Mouse (Mus musculus): ENCODE results near the gene Fars2.
A peak's percentile ranks its signal among the peaks of the same experiment; 100 is the strongest.
"Not testable (repeated sequence)": the region's sequence is repeated elsewhere in the genome, so short reads cannot be mapped to it uniquely, and the experiment has no call there.

The Fars2 gene

DNA sequence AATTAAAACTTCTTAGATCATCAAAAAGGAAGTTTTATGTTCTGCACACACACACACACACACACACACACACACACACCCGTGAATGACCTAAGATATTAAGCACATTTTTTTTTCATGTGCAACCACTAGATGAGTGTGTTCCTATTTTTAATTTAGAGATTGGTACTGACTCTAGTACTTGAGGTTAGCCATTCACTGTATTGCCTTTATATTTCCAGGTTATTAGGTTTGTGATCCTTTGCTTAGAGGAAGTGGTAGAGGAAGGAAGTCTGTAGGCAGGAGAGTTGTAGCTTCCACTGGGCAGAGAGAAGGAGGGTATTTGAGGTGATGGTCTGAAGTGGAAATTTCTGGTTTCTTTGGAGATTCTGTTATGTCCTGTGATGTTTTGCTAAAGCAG is 28.4 kb downstream of the Fars2 start:
- no peak for DNase-seq

DNA sequence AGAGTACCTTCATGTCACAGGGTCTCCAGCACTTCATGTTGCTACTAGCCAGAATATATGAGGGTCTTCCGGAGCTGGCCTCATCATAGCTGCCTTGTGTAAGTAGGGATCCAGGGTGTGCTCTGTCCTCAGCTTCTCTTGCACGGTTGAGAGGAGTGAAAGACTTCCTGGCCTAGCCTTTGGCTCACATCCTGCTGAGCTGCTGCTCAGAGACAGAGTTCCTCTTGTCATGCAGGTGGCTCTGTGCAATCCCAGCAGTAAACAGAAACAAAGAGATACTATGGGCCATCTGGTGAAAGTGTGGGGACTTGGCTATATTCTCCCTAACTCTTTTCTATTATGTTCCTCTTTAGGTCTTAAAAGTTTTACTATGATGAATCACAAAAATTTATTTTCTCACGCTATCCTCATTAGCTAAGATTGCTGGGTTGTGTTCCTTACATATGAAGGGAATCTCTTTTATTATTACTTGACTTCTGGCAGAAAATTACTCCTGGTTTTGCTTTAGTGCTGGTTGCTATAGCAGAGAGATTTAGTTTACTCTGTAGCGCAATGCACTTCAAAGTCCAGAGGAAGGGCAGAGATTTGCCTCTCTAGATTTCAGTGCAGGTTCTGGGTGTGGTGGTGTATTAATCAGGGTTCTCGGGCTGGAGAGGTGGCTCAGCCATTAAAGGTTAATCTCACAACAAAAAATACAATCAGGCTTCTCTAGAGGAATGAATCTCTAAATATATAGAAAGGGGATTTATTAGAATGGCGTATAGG is 32.1 kb downstream of the Fars2 start:
- DNase-seq, result no peak

DNA sequence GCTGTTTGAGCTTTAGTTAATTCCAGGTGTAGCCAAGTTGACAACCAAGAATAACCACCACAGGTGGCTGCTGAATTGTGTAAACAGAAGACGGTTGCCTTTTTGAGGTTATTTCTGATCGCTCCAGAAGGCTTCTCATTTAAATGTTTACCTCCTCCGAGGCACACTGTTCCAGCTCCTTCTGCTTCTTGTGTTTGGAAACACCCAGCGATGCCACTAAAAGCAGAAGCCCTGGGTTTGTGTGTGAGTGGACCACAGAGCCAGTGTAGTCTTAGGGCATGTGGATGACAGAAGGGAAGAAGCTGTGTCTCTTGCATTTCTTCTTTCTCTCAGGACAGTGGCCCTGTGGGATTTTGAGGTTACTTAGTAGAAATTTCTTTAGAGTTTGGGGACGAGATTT is 33.1 kb downstream of the Fars2 start:
- DNase-seq, result no peak

DNA sequence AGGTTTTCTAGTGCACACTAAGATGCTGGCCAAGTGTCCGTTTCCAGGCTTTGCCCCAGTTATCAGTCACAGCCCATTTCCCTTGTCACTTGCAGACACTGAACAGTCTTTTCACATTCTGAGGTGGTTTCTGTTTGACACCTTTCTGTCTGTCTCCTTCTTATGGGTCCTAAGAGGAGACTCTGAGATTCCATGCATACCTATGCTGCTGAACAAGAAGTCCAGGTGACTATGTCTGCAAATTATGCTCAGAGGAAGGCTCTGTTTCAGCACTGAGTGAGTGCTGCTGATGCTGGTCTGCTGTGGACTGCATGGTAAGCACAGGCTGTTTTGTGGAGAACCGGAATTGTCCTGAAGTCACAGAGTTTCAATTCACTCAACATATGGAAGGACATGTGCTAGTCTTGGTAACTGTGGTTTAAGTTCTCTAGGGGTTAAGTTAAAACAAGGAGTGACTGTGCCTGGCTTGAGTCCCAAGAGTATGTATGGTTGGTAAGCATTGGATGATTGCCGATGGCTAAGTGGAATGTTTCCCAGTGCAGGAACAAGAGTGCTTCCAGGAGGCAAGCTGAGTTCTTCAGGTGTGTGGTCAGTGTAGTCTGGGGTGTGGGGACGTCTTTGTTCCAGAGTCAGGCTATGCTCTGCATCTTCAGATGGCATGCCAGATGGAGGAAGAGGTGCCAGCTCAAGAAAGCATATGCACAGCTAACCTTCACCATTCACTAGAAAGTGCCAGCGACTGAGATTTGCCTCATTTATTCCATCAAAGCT is 35.7 kb downstream of the Fars2 start:
- no peak for DNase-seq

DNA sequence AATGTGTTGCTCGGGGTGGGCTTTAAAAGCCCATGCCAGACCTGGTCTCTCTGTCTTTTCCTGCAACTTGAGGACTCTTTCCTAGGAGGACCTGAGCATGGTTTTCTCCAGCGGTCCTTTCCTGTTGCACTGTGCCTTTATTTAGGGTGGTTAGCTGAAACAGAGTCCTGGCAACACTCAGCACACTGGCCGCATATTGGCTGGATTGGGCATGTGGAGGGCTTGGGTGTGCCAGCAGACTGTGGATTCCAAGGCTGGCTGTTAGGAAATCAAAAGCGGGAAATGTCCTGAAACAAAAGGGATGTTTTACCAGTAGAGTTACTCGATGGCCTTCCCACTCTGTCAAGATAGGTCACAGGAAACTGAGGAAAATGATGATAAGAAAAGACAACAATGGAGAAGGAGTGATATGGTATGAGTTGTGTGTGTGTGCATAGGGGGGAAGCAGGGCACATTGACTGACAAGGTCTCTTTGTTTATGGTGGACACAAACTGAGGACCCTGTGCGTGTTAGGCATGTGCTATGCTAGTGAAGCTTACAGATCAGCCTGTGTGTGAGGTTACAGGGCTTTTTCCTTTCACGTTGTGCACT is 39.2 kb downstream of the Fars2 start:
- no peak for DNase-seq

DNA sequence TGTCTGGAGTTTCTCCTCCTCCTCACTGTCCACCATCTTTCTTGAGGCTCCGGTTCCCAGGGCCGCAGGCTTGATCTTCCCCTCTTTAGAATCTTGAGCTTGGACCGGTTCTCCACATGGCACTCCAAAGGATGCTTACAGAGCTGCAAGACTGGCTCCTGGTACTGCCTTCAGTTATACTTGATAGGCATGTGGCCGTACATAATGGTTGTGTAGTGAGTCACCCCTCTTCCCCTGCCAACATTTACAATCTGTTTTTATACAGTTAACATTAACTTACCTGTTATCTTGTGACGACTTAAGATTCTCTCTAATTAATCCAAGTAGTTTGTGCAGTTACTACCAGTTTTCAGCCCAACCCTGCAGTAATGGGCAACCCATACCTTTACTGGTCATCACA is 46.2 kb downstream of the Fars2 start:
- DNase-seq, result no peak

DNA sequence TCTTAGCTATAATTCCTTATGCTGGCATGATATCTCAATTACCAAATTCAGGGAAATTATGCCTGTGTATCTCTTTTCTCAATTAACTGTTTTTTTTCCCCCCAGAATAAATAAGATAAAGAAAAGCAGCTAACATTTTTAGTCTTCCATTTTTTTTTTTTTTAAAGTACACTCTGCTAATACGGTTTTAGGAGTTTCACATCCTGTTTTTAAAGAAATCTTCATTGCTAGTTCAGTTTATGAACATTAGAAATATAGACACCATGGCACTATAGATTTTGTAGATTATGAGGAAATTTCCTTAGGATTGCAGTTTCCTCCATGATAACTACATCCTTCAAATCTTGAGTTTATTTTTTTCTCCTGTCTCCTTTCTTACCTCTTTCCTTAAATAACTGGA is 46.7 kb downstream of the Fars2 start:
- no peak for DNase-seq

DNA sequence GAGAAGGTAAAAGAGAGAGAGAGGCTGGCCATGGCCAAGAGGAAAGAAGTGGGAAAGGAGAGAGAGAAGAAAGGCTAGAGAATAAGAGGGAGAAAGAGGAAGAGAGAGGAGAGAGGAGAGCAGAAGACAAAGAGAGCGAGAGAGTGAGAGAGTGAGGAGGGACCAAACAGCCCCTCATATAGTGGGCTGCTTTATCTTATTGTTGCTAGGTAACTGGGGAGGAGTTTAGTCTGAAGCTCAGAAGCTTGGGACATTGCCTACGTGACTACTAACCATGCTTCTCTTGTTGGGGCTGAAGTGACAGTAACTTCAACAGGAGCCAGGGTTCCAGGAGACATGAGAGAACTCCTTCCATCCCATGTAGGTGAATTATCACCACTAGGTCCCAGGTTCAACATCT is 55.8 kb downstream of the Fars2 start:
- not testable (repeated sequence) for DNase-seq

DNA sequence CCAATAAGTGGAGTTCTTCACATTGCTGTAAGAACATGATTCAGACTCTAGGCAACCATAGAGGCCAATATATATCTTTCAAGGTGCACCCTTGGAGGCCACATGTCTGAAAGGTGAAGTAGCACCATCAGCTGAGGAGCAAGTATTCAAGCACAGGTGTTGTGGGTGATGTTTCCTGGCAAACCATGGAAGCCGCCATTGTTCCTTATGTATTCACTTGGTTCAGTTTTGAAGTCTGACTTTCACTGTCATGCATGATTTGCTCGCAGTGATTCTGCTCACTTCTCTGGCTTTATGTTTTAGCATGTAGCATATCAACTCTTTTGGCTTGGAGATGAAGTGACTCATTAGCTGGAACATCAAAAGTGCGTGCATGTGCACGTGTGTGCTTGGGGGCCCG is 56.9 kb downstream of the Fars2 start:
- DNase-seq, result no peak

DNA sequence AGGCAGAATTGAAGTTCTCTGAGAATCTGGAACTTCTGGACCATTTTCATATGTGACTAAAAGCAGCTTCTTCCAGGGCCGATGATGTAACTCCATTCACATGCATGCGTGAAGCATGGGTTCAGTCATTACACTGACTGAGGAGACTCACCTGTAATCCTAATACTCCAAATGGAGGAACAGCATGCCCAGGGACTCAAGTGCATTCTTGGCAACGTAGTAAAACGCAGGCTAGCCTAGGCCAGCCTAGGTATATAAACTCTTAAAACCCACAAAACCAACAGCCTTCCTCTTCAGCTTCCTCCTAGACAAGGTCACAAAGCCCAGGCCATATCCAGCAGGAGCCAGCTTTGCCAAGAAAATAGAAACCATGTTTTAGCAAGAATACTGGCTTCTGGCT is 57.6 kb downstream of the Fars2 start:
- no peak for DNase-seq

DNA sequence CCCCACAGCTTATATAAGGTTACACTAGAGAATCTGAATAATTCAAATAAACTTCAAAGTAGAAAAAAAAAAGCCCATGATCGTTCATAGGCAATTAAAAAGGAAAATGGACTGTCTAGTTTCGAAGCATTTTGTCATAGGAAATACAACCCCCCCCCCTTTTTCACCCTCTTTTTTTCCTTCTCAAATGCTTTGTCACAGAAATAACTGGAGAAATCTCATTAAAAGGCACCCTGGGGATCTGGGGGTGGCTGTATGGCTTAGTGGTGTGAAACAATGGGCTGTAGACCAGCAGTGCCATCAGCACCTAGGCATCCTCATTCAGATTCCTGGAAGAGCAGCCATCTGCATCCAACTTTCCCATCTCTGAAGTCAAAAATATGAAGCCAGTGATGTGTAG is 64.0 kb downstream of the Fars2 start:
- no peak for DNase-seq

DNA sequence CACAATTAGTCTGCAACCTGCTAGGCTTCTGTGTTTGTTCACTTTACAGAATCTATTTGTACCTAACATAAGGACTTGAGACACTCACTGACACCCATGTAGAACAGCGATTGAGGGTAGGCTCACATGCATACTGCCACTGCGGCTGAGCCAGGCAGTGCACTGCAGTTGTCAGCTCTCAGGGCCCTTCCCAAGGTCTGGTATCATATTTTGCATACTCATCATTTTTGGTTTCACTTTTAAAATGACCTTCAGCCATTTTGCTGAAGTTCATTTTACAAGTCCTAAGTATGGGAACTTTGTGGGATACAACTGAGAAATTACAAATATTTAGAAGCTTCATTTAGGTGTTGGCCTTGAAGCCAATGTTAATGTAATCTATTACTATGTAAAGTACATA is 73.4 kb downstream of the Fars2 start:
- DNase-seq, result no peak

DNA sequence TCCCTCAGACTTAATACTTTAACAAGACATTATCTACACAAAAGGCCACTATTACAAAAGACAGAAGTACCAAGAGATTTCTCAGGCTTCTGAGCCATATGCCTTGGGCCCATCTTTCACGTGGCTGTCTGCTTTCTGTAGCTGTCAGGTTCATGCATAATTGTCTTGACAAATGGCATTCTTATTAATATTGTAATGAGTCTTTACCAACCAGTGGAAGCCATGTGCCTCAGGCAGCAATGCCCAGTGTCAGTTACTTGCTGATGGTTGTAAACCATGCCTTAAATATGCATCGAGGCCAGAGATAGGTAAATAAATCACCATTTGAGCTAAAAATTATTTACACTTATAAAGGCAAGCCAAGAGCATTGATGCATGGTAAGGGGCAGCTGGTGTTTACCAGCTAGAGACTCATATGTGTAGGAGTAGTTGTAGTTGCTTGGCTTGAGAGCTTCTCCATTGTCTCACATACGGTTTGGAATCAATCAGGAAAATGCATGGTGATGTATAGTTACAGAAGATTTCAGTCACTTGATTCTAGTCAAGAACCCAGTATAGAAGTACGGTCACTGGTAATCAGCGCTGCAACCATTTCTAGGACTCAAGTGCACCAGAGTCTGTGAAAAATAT is 76.4 kb downstream of the Fars2 start:
- DNase-seq, result no peak

DNA sequence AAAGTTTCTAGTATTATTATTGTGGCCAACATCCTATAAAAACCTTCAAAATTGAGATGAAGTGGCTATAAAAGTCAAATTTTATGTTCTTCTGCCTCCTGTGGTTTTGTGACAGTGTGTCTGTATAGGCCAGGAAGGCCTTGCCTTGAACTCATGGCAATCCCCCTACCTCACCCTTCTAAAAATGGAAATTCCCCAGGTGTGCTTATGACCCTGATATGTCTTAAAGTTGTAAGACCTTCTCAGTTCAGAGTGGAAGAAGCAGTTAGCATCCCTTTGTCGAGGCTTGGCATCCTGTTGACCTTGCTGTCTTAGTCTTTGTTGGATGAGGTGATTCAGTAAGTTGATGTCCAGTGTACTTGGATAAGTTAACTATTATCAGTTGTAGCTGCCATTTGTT is 82.1 kb downstream of the Fars2 start:
- DNase-seq, result no peak

DNA sequence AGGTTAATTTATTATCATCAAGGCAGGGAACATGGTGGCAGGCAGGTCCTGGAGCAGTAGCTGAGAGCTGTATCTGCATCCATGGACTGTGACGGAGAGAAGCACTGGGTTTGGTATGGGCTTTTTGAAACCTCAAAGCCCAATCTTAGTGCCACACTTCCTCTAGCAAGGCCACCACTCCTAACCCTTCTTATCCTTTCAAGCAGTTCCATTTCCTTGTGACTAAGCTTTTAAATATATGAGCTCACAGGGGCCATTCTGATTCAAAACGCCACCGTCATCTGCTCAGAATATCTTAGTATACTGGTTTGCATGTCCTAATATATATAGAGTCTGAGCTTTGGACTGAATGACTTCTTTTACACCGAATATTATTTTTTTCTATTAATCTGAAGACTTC is 83.2 kb downstream of the Fars2 start:
- DNase-seq, result no peak

DNA sequence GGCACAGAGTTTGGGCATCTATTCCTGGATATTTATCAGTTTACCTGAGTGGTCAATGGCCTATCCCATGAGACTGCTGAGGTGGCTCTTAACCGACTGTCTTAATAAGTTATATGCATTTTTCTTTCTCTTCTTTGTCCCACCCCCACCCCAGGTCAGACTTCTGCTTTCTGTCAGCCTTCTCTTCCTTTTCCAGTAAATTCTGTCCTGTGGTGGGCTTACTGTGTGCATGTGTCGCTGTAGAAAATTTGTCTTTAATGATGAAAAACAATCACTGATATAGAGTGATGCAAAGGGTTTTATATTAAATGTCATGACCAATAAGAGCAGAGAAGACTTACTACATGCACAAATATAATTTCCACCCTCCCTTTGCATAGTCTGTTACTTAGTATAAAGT is 85.3 kb downstream of the Fars2 start:
- DNase-seq, result no peak

DNA sequence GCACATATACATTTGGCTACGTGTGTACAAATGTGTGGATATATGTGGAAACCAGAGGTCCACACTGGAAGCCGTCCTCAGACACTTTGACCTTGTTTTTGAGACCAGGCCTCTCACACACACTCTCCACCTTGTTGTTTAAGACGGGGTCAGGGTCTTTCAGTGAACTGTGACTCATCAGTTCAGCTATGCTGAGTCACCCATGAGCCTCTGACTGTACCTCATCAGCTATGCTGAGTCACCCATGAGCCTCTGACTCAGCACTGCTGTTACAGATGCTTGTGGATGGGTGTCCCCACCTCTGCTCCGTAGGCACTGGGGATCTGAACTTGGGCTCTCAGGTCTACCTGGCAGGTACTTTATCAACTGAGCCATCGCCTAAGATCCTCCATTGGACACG is 85.8 kb downstream of the Fars2 start:
- no peak for DNase-seq

DNA sequence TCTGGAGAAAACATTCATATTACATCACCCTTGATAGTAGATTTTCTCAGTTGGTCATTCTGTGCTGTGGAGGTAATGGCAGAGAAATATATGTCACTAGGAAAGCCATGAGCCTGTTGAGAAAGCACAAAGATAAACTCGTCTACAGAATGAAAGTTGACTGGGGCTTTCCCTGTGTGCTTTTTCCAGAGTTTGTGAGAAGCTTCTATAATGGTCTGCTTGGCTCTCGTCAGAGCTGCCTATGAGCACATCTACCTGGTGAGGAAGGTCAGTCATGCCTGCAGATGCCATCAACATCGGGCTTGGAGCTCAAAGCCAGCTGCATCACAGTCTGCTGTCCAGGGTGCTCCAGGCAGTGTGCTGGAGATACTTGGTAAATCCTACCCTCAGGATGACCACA is 87.1 kb downstream of the Fars2 start:
- DNase-seq, result no peak

DNA sequence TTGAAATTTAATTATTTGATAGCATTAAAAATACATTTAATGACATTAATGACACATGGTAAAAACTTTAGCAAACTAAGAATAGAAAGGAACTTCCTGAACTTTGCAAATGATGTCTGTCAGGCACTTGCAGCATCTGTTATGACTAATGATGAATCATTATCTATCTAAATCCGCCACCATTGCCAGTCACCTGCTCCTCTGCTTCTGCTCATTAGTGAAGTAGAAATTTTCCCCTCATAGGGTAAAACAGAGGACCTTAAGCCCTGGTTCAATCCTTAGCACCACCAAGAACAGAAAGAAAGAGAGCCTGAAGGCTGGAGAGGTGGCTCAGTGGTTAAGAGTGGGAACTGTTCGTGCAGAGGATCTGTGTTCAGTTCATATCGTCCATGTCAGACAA is 93.8 kb downstream of the Fars2 start:
- DNase-seq, result peak; percentile 25

DNA sequence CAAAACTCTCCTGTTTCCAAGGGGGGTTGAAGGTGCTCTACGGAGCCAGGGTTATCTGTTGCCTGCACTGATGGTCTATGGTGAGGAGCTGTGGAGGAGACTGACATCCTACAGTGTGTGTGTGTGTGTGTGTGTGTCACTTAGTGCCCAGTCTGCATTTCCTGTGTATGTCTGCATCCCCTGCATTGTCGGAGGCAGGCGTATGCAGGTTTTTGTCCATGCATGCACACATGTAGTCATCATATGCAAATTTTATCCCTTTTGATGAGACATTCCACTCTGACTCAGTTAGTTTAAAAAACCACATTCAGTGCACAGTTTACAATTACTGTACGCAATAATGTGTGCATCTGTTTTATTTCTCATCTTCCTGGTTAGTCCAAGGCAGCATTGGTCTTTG is 96.8 kb downstream of the Fars2 start:
- DNase-seq, result no peak

DNA sequence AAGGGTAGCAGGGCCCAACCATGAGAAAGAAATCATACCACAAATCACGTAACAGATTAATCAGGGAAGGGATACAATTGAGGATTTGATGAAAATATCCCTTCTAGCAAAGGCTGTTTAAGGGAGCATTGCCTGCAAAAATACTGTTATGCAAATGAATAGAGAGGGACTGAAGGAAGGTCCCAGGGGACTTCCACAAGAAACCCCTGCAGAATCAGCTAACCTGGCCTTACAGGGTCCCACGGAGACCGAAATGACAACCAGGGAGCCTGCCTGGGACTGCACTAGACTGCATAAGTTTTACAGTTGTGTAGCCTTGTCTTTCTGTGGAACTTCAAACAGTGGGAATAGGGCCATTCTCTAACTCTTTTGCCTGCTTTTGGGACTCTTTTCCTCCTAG is 98.8 kb downstream of the Fars2 start:
- DNase-seq, result no peak

DNA sequence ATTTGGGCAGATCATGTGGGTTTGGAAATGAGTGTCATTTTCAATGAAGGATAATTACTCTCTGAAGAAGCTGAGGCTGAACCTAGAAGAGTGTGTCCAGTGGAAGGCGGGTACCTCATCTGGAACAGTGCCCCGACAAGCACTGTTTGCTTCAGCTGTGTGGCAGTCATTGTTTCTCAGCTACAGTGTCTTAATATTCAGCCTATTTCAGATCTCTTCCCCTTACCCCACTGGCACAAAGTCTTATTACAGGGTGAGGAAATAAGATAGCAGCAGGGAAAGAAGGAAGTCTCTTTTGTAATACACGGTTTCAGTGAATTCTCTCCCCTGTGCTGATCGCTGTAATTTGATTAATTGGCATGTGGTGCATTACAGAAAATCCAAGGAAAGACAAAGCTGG is 101.1 kb downstream of the Fars2 start:
- DNase-seq, result no peak

DNA sequence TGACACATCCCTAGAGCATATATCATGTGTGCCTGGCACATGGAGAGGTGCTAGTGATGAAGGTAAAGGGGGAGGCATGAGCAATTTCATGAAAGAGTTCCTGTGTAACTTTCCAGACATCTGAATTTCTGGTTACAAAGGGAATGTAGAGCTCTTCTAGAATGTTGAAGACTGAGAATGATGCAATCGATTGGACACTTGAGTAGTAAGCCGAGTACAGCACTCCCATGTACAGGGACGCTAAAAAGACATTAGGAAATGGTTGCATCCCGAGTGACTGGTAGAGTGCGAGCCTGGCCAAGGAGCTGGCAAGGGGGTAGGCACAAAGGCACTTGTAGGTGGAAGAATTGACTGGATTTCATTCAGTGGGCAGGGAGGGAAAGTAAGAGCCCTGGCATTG is 102.3 kb downstream of the Fars2 start:
- DNase-seq, result no peak

DNA sequence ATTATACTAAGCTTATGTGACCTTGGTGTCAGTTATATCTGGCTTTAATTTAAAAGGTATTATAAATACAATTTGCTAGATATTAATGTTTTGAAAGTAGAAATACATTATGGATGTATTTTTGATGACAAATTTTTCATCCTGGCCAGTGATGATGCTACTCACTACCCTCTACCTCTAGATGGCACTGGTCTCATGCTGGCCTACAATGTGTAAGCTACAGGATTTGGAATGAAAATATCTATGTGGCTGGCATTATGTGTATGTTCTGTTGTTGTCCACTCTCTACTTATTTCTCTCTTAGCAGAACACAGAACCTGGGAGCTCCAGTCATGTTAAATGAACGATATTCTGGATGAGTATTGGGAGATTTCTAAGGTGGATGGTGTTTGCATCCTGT is 104.7 kb downstream of the Fars2 start:
- no peak for DNase-seq
